Mouse (Mus musculus): ENCODE data around the gene Nol12. TPM values are rescaled to one million over a fixed set of nuclear protein-coding genes. Genes with fewer than 3 reads are reported as not detected.

Nol12 gene
- polyA plus RNA-seq, 1 experiment from 2014 or later = 47.4 TPM

GRCm38 (mm10) chr15:78919914-78920313 lies 14.8 kb upstream of the Nol12 start:
- 0 out of 2 replicates have a peak, but pooled peaks cover 4% of the 10 kb centered on the region for H3K36me3 ChIP-seq
- WGBS = 58% methylated on average over 12 of the region's 12 CpGs
- H3K4me1 ChIP-seq = peaks cover 28% of the 10 kb centered on the region
- no peaks in the 10 kb centered on the region for H3K27me3 ChIP-seq (replicated peaks)
- no peak for ATAC-seq (ENCODE audit: insufficient read depth, low FRiP score, low read depth)
- no peak overlapping the region for H3K27ac ChIP-seq
- no peaks in the 10 kb centered on the region for H3K9me3 ChIP-seq
- H3K4me3 ChIP-seq (replicated peaks) = no peak overlapping the region
- no peak overlapping the region for H3K9ac ChIP-seq
- H3K4me2 ChIP-seq = no peak overlapping the region

GRCm38 (mm10) chr15:78922700-78923099 lies 12.0 kb upstream of the Nol12 start:
- H3K27me3 ChIP-seq (replicated peaks) = no peaks in the 10 kb centered on the region
- no peak overlapping the region for H3K9ac ChIP-seq
- peaks cover 37% of the 10 kb centered on the region for H3K4me1 ChIP-seq
- H3K36me3 ChIP-seq = 0 out of 2 replicates have a peak, but pooled peaks cover 4% of the 10 kb centered on the region
- no peak overlapping the region for H3K27ac ChIP-seq
- 79% methylated on average over 7 of the region's 7 CpGs for WGBS
- no peaks in the 10 kb centered on the region for H3K9me3 ChIP-seq
- H3K4me3 ChIP-seq (replicated peaks) = no peak overlapping the region
- no peak overlapping the region for H3K4me2 ChIP-seq
- ATAC-seq (ENCODE audit: insufficient read depth, low FRiP score, low read depth) = peak; percentile 48; the same call in 1 of the 2 replicates

GRCm38 (mm10) chr15:78923585-78923984 lies 11.1 kb upstream of the Nol12 start:
- H3K27ac ChIP-seq = peak overlapping the region; percentile 13; the same call in 1 of the 2 replicates
- no peaks in the 10 kb centered on the region for H3K27me3 ChIP-seq (replicated peaks)
- no peaks in the 10 kb centered on the region for H3K9me3 ChIP-seq
- H3K4me1 ChIP-seq = peaks cover 43% of the 10 kb centered on the region
- 54% methylated on average over 6 of the region's 6 CpGs for WGBS
- H3K36me3 ChIP-seq = 0 out of 2 replicates have a peak, but pooled peaks cover 4% of the 10 kb centered on the region
- H3K9ac ChIP-seq = no peak overlapping the region
- no peak for ATAC-seq (ENCODE audit: insufficient read depth, low FRiP score, low read depth)
- no peak overlapping the region for H3K4me2 ChIP-seq
- no peak overlapping the region for H3K4me3 ChIP-seq (replicated peaks)

GRCm38 (mm10) chr15:78925129-78925528 lies 9.6 kb upstream of the Nol12 start:
- no peak for ATAC-seq (ENCODE audit: insufficient read depth, low FRiP score, low read depth)
- H3K9ac ChIP-seq = no peak overlapping the region
- peaks cover 8% of the 10 kb centered on the region; the same call in 1 of the 2 replicates for H3K36me3 ChIP-seq
- H3K27me3 ChIP-seq (replicated peaks) = no peaks in the 10 kb centered on the region
- no peak overlapping the region for H3K4me3 ChIP-seq (replicated peaks)
- H3K9me3 ChIP-seq = no peaks in the 10 kb centered on the region
- H3K27ac ChIP-seq = peak overlapping the region; percentile 94
- H3K4me2 ChIP-seq = 0 out of 2 replicates have a peak overlapping the region, but pooled peaks have one; percentile 81
- peaks cover 44% of the 10 kb centered on the region for H3K4me1 ChIP-seq
- WGBS = 41% methylated on average over 8 of the region's 8 CpGs

- peak; percentile 71 for ATAC-seq (ENCODE audit: insufficient read depth, low FRiP score, low read depth)
- Histone ChIP-seq H3K9ac (peak within 1 kb of the TSS; percentile 52), H3K27me3 (replicated peaks) (no peaks in the 10 kb centered on the region), H3K9me3 (no peaks in the 10 kb centered on the region), H3K4me2 (peak within 1 kb of the TSS; percentile 81), H3K36me3 (peaks cover 11% of the 10 kb centered on the region; the same call in 1 of the 2 replicates), H3K4me1 (peaks cover 47% of the 10 kb centered on the region), H3K27ac (peak within 1 kb of the TSS; percentile 94), H3K4me3 (replicated peaks) (peak within 1 kb of the TSS; percentile 55)
- WGBS = 3% methylated on average over 20 of the region's 20 CpGs
Observed at GRCm38 (mm10) chr15:78926021-78926919, 8.5 kb upstream of the Nol12 start, which contains the start of gene Lgals1. Gene Lgals1, plus strand, starts transcription at chr15:78926725.

GRCm38 (mm10) chr15:78927021-78927787 lies 7.5 kb upstream of the Nol12 start:
- Histone ChIP-seq H3K4me3 (replicated peaks) (peak overlapping the region; percentile 55), H3K9ac (peak overlapping the region; percentile 52), H3K27ac (peak overlapping the region; percentile 94), H3K9me3 (no peaks in the 10 kb centered on the region), H3K4me1 (peaks cover 49% of the 10 kb centered on the region), H3K4me2 (peak overlapping the region; percentile 81), H3K27me3 (replicated peaks) (no peaks in the 10 kb centered on the region), H3K36me3 (peaks cover 11% of the 10 kb centered on the region; the same call in 1 of the 2 replicates)
- peak; percentile 2; the same call in 1 of the 2 replicates for ATAC-seq (ENCODE audit: insufficient read depth, low FRiP score, low read depth)
- WGBS = 18% methylated on average over 15 of the region's 15 CpGs

GRCm38 (mm10) chr15:78927788-78928457 lies 6.8 kb upstream of the Nol12 start:
- H3K27ac ChIP-seq = peak overlapping the region; percentile 94
- H3K9ac ChIP-seq = peak overlapping the region; percentile 52
- peaks cover 49% of the 10 kb centered on the region for H3K4me1 ChIP-seq
- ATAC-seq (ENCODE audit: insufficient read depth, low FRiP score, low read depth) = peak; percentile 47
- WGBS = under 1% methylated on average over 25 of the region's 35 CpGs
- no peaks in the 10 kb centered on the region for H3K27me3 ChIP-seq (replicated peaks)
- H3K4me2 ChIP-seq = peak overlapping the region; percentile 81
- H3K36me3 ChIP-seq = peaks cover 11% of the 10 kb centered on the region; the same call in 1 of the 2 replicates
- H3K4me3 ChIP-seq (replicated peaks) = peak overlapping the region; percentile 55
- H3K9me3 ChIP-seq = no peaks in the 10 kb centered on the region

- H3K27ac ChIP-seq = peak overlapping the region; percentile 94
- H3K9ac ChIP-seq = no peak overlapping the region
- H3K4me3 ChIP-seq (replicated peaks) = peak overlapping the region; percentile 55
- no peaks in the 10 kb centered on the region for H3K27me3 ChIP-seq (replicated peaks)
- H3K9me3 ChIP-seq = no peaks in the 10 kb centered on the region
- H3K4me2 ChIP-seq = peak overlapping the region; percentile 81
- H3K36me3 ChIP-seq = peaks cover 11% of the 10 kb centered on the region; the same call in 1 of the 2 replicates
- WGBS = 40% methylated on average over 8 of the region's 8 CpGs
- peaks cover 45% of the 10 kb centered on the region for H3K4me1 ChIP-seq
- ATAC-seq (ENCODE audit: insufficient read depth, low FRiP score, low read depth) = no peak
Observed at GRCm38 (mm10) chr15:78928539-78928938, 6.2 kb upstream of the Nol12 start.

- Histone ChIP-seq H3K9me3 (no peaks in the 10 kb centered on the region), H3K4me3 (replicated peaks) (no peak overlapping the region), H3K27ac (no peak overlapping the region), H3K36me3 (peaks cover 11% of the 10 kb centered on the region; the same call in 1 of the 2 replicates), H3K4me2 (no peak overlapping the region), H3K9ac (no peak overlapping the region), H3K4me1 (peaks cover 36% of the 10 kb centered on the region), H3K27me3 (replicated peaks) (no peaks in the 10 kb centered on the region)
- no peak for ATAC-seq (ENCODE audit: insufficient read depth, low FRiP score, low read depth)
- WGBS = 87% methylated on average over 6 of the region's 6 CpGs
Observed at GRCm38 (mm10) chr15:78930192-78930706, 4.5 kb upstream of the Nol12 start.

GRCm38 (mm10) chr15:78930801-78931426 lies 3.8 kb upstream of the Nol12 start:
- Histone ChIP-seq H3K9me3 (no peaks in the 10 kb centered on the region), H3K4me2 (no peak overlapping the region), H3K36me3 (peaks cover 11% of the 10 kb centered on the region; the same call in 1 of the 2 replicates), H3K4me1 (peaks cover 34% of the 10 kb centered on the region), H3K27ac (0 out of 2 replicates have a peak overlapping the region, but pooled peaks have one; percentile 3), H3K4me3 (replicated peaks) (no peak overlapping the region), H3K9ac (no peak overlapping the region), H3K27me3 (replicated peaks) (no peaks in the 10 kb centered on the region)
- ATAC-seq (ENCODE audit: insufficient read depth, low FRiP score, low read depth) = no peak
- 79% methylated on average over 7 of the region's 7 CpGs for WGBS
